Mouse (Mus musculus) forebrain, embryonic 11.5 days (tissue): Measurements from ENCODE around the gene Uap1. TPM values are rescaled to one million over a fixed set of nuclear protein-coding genes. Genes with fewer than 3 reads are reported as not detected.

Experiments used
- ATAC-seq: fragments of 200-750 bp; cut with Nextera tagmentation; replicated peaks from 2 replicates; pipeline ENCODE4 v1.8.0; 2017; ENCODE audit warnings: moderate TSS enrichment; ENCODE audit not compliant: low FRiP score
- DNase-seq: peaks from one replicate; pipeline ENCODE4 v3.0.0-alpha.2; 2017; ENCODE audit warnings: low spot score
- H3K27ac ChIP-seq: fragments of 300-500 bp; sonication (generic); 2 replicates; pipeline ENCODE4 v1.5.1; 2014; ENCODE audit warnings: low read depth, low read length
- H3K27me3 ChIP-seq: fragments of 300-500 bp; sonication (generic); 2 replicates; pipeline ENCODE4 v1.6.1; 2014; ENCODE audit warnings: mild to moderate bottlenecking, low read length, mixed read lengths; ENCODE audit not compliant: control insufficient read depth, insufficient read depth
- H3K36me3 ChIP-seq: fragments of 300-500 bp; sonication (generic); 2 replicates; pipeline ENCODE4 v1.6.1; 2014; ENCODE audit warnings: mild to moderate bottlenecking, low read length, moderate library complexity, mixed read lengths; ENCODE audit not compliant: control insufficient read depth, insufficient read depth
- H3K4me1 ChIP-seq: fragments of 300-500 bp; sonication (generic); replicated peaks from 2 replicates; pipeline ENCODE4 v1.6.1; 2014; ENCODE audit warnings: low read length, mixed read lengths; ENCODE audit not compliant: control insufficient read depth, insufficient read depth
- H3K4me2 ChIP-seq: fragments of 300-500 bp; sonication (generic); 2 replicates; pipeline ENCODE4 v1.6.1; 2014; ENCODE audit warnings: low read depth, mild to moderate bottlenecking, low read length, moderate library complexity, mixed read lengths; ENCODE audit not compliant: severe bottlenecking
- H3K4me3 ChIP-seq: fragments of 300-500 bp; sonication (generic); 2 replicates; pipeline ENCODE4 v1.5.1; 2014; ENCODE audit warnings: low read depth, low read length
- H3K9ac ChIP-seq: fragments of 300-500 bp; sonication (generic); 2 replicates; pipeline ENCODE4 v1.6.1; 2014; ENCODE audit warnings: low read length
- H3K9me3 ChIP-seq: fragments of 300-500 bp; sonication (generic); 2 replicates; pipeline ENCODE4 v1.6.1; 2016; ENCODE audit warnings: low read length, mixed read lengths; ENCODE audit not compliant: control insufficient read depth
- WGBS: fragments of 180-500 bp; shearing (Covaris S2); extraction: QIAGEN DNeasy Blood & Tissue Kit; methylation state at CpG from one replicate; pipeline ENCODE4 v1.1.7; 2014; 5-methylcytosine and 5-hydroxymethylcytosine counted together
- polyA plus RNA-seq: library from polyadenylated mRNA; unstranded; fragments of >200 nt; fragmentation: Nextera tagmentation; extraction: Ambion mirVana; gene quantifications from 2 replicates; pipeline ENCODE4 v1.2.1, GENCODE M21; 2014

Gene Uap1
- polyA plus RNA-seq, 1 experiment from 2014 or later: 65.7 TPM

DNA sequence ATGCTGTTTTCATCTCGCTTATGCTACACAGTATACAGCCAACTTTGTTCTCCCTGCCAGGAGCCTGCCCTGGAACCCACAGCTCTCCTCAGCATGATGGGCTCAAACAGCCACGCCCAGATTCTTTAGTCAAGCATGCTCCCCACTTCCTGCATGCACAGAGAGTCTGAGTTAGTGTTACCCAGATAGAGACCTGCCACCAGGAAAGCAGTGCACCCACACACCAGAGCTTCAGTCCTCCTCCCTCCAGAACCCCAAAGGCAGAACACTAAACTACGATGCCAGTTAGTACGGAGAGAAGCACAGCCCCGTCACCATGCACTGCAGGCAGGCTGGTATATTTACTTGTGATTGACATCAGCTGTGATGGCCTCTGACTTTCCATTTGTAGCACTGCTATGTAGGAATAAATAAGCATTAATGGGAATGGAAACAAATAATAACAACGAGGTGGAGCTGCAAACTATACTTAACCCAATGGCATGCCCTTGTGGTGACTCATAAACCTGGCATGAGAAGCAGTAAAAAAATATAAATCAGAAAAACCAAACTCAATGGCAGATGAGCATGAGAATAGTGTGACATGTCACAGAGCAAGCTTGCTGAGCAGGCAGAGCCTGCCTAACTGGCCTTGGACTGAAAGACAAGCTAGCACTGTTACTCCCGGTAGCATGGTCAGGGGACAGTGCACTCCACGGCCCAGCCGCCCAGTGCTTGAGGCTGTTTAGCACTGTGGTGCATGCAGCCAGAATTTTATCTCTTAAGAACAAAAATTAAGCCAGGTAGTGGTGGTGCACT lies 26.9 kb downstream of the Uap1 start:
- no peak overlapping the region for H3K27ac ChIP-seq
- WGBS: 90% methylated on average over 9 of the region's 9 CpGs
- no peaks in the 10 kb centered on the region for H3K4me1 ChIP-seq
- H3K4me2 ChIP-seq: no peak overlapping the region
- no peak overlapping the region for H3K9ac ChIP-seq
- no peak for ATAC-seq
- DNase-seq: no peak
- no peaks in the 10 kb centered on the region for H3K9me3 ChIP-seq
- no peaks in the 10 kb centered on the region for H3K27me3 ChIP-seq
- H3K4me3 ChIP-seq: no peak overlapping the region
- no peaks in the 10 kb centered on the region; the same call in 1 of the 2 replicates for H3K36me3 ChIP-seq

DNA sequence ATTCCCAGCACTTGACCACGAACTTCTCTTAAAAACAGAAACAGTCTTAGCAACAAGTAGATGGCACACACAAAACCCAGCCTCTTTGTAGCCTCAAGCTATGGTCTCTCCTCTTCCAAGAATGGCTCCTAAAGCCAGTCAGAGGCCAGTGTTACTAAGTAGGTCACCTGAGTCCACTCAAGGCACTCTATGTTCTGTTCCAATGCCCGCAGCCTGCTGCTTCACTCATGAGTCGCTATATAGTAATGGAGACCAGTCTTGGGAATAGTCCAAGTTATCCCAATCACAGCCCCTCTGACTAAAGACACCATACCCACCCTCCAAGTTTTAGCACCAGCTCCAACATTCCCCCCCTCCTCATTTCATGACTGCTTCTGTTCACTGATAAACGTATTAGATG lies 29.2 kb downstream of the Uap1 start:
- ATAC-seq (no peak), DNase-seq (no peak)
- Histone ChIP-seq H3K9me3 (no peaks in the 10 kb centered on the region), H3K27me3 (no peaks in the 10 kb centered on the region), H3K4me3 (no peak overlapping the region), H3K4me2 (no peak overlapping the region), H3K27ac (no peak overlapping the region), H3K4me1 (no peaks in the 10 kb centered on the region), H3K9ac (no peak overlapping the region), H3K36me3 (no peaks in the 10 kb centered on the region; the same call in 1 of the 2 replicates)
- WGBS: 97% methylated on average over 4 of the region's 4 CpGs

DNA sequence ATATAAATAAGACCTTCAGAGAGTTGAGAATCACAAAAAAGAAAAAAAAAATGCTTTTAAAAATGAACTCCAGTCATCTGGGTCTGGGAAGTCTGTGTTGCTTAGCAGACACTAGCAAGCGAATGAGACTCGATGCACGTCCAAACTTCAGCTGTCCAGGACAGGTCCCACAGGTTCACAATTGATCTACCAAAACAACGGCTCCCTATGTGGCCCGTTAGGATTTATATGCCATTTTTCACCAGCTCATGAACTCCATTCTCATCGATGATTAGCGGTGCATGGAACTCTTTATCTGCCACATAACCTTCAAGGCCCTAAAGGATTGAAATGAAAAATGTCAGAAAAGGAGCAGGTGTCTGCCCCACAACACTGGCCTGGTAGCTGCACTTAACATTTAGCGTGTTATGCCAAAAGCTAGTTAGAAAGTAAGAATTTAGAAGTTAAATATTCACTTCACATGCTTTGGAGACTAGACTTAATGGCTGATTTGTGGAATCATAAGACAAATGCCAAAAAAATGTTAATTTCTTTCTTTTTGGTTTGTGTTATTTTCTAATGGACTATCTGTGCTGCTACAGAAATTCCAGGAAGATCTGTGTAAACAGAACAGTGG lies 32.4 kb downstream of the Uap1 start:
- no peaks in the 10 kb centered on the region for H3K4me1 ChIP-seq
- H3K27me3 ChIP-seq: no peaks in the 10 kb centered on the region
- no peak for DNase-seq
- H3K27ac ChIP-seq: no peak overlapping the region
- H3K9me3 ChIP-seq: no peaks in the 10 kb centered on the region
- no peak overlapping the region for H3K9ac ChIP-seq
- no peak for ATAC-seq
- 81% methylated on average over 8 of the region's 8 CpGs for WGBS
- no peak overlapping the region for H3K4me3 ChIP-seq
- H3K4me2 ChIP-seq: no peak overlapping the region
- no peaks in the 10 kb centered on the region for H3K36me3 ChIP-seq

DNA sequence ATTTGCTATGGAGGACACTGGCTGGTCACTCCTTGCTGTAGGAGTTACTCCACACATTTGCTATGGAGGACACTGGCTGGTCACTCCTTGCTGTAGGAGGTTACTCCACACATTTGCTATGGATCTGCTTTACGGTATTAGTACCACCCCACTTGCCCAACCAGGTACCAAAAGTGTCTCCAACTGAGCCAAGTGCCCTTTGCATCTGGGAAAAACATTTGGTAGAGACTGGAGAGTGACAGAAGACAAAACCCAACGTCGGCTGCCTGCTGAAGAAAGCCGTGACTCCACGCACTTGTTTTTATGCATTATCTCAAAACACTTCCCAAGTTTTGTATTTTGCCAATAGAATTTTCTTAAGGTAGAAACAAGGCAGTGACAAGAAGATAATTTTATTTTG lies 33.1 kb downstream of the Uap1 start:
- no peaks in the 10 kb centered on the region for H3K27me3 ChIP-seq
- no peak overlapping the region for H3K4me3 ChIP-seq
- H3K9ac ChIP-seq: no peak overlapping the region
- no peaks in the 10 kb centered on the region for H3K4me1 ChIP-seq
- no peaks in the 10 kb centered on the region for H3K9me3 ChIP-seq
- H3K36me3 ChIP-seq: no peaks in the 10 kb centered on the region
- no peak for ATAC-seq
- no peak for DNase-seq
- H3K4me2 ChIP-seq: no peak overlapping the region
- 96% methylated on average over 5 of the region's 5 CpGs for WGBS
- H3K27ac ChIP-seq: no peak overlapping the region

DNA sequence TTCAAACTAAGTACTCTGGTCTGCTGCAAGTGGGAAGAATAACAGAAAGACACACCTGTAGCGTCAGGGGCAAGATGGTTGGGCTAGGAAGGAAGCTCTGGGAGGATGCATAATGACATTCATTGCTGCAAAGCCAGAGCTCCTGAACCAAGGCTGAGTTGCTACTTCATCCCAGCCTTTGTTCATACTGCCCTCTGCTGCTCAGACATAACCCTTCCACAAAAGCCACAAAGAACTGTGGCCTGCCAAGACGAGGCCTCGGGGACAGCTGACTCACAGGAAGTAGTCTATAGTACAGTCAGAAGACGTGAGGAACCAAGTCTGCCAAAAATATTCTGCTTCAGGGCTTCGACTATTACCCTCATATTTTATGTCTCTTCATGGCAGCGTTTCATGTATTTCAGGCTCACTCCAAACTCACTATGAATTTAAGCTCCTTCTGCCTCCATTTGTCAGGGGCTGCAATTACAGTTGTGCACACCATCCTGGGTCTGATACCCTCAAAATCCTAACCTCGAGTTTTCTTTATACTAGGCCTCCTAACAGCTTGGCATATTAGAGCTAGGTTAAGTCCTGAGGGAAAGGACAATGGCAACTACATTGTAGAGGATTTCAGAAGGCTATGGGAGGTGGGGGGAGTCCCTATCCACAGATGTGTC lies 38.3 kb downstream of the Uap1 start:
- Histone ChIP-seq H3K4me3 (no peak overlapping the region), H3K4me2 (no peak overlapping the region), H3K9ac (no peak overlapping the region), H3K27ac (no peak overlapping the region), H3K4me1 (no peaks in the 10 kb centered on the region), H3K27me3 (no peaks in the 10 kb centered on the region), H3K36me3 (no peaks in the 10 kb centered on the region), H3K9me3 (no peaks in the 10 kb centered on the region)
- WGBS: 33% methylated on average over 7 of the region's 7 CpGs
- ATAC-seq (peak; percentile 73), DNase-seq (peak; percentile 65)

DNA sequence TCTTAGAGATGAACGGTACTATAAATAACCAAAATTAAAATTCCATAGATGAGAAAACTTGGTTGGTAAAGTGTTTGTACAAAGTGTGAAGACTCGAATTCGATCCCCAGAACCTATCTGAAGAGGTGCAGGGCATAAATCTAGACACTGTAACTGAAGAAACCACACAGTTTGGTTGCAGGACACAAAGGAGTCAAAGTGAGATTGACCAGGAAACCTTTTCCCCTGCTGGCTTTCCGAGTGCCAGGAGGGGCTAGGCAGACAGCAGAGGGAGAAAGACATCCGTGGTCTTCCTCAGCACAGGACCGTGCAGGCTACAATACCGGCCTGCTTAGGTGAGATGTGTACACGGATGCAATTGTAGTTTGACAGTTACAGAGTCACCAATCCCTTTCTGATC lies 40.5 kb downstream of the Uap1 start:
- ATAC-seq: no peak
- WGBS: 86% methylated on average over 8 of the region's 8 CpGs

DNA sequence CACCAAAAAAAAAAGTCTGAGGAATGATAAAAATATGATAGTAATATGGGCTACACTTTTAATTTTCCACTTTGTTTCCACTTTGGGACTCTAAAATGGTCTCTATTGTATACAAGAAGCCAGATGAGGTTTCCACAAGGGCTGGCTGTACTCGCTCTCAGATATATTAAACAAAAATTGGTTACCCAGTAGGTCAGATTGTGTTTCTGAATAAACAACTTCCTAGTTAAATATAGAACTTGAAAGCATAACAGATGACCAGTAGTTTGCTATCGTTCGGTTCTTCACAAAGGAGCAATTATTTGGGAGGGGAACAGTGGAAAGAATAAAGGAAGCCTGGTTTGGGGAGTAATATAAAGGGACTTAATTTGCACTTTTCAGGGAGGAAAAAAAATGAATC lies 43.8 kb downstream of the Uap1 start:
- DNase-seq (no peak), ATAC-seq (no peak)
- 67% methylated on average over 3 of the region's 3 CpGs for WGBS
- no peaks in the 10 kb centered on the region for H3K4me1 ChIP-seq
- no peak overlapping the region for H3K27ac ChIP-seq
- H3K36me3 ChIP-seq: no peaks in the 10 kb centered on the region
- H3K4me3 ChIP-seq: no peak overlapping the region
- no peaks in the 10 kb centered on the region for H3K27me3 ChIP-seq
- H3K9ac ChIP-seq: no peak overlapping the region
- H3K4me2 ChIP-seq: no peak overlapping the region
- no peaks in the 10 kb centered on the region for H3K9me3 ChIP-seq

More for the DNA sequence above, 40.5 kb downstream of the Uap1 start:
- H3K36me3 ChIP-seq: no peaks in the 10 kb centered on the region
- H3K4me2 ChIP-seq: no peak overlapping the region
- DNase-seq: no peak
- no peak overlapping the region for H3K27ac ChIP-seq
- no peaks in the 10 kb centered on the region for H3K4me1 ChIP-seq
- no peaks in the 10 kb centered on the region for H3K9me3 ChIP-seq
- H3K27me3 ChIP-seq: no peaks in the 10 kb centered on the region
- H3K9ac ChIP-seq: no peak overlapping the region
- no peak overlapping the region for H3K4me3 ChIP-seq

DNA sequence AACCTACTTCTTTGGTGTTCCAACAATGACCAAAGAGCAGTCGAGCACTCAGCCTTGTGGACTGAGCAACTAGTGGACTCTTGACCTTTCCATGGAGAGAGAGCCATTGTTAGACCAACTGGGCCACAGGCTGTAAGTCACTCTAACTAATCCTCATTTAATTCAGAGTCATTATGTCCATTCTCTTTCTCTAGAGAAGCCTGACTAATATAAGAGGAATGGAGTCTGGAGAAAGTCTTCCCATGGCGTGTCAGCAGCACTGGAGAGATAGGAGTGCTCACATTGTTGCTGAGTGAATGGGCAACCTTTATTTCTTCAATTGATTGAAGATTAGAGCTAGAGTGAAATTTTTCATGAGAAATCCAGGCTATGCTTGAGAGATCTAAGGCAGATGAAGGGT lies 50.1 kb downstream of the Uap1 start:
- no peaks in the 10 kb centered on the region for H3K27me3 ChIP-seq
- H3K36me3 ChIP-seq: no peaks in the 10 kb centered on the region
- no peak overlapping the region for H3K9ac ChIP-seq
- no peaks in the 10 kb centered on the region for H3K4me1 ChIP-seq
- H3K4me2 ChIP-seq: no peak overlapping the region
- no peak overlapping the region for H3K4me3 ChIP-seq
- H3K27ac ChIP-seq: no peak overlapping the region
- DNase-seq (no peak), ATAC-seq (no peak)
- H3K9me3 ChIP-seq: no peaks in the 10 kb centered on the region
- 36% methylated on average over 2 of the region's 2 CpGs for WGBS
